Mouse (Mus musculus) kidney, adult 2 months (tissue): ENCODE results near the gene Zscan2. TPM values are rescaled to one million over a fixed set of nuclear protein-coding genes. Genes with fewer than 3 reads are reported as not detected.

Experiments
- DNase-seq: peaks from one replicate; pipeline ENCODE4 v3.0.0; 2021
- H3K27ac ChIP-seq: fragments of 200-500 bp; 2 replicates; pipeline ENCODE4 v1.5.1; 2012; ENCODE audit warnings: low read depth, low read length, control low read depth, inconsistent platforms; ENCODE audit not compliant: insufficient read depth
- H3K27me3 ChIP-seq: fragments of 200-500 bp; replicated peaks from 2 replicates; pipeline ENCODE4 v1.6.1; 2012; ENCODE audit warnings: mild to moderate bottlenecking, moderate library complexity, low read length, inconsistent platforms; ENCODE audit not compliant: control insufficient read depth, insufficient read depth
- H3K36me3 ChIP-seq: fragments of 200-500 bp; 2 replicates; pipeline ENCODE4 v1.6.1; 2012; ENCODE audit warnings: mild to moderate bottlenecking, moderate library complexity, low read length, inconsistent platforms; ENCODE audit not compliant: control insufficient read depth, insufficient read depth
- H3K4me1 ChIP-seq: fragments of 200-500 bp; 2 replicates; pipeline ENCODE4 v1.6.1; 2011; ENCODE audit warnings: low read length; ENCODE audit not compliant: control insufficient read depth, insufficient read depth
- H3K4me3 ChIP-seq: fragments of 200-500 bp; 2 replicates; pipeline ENCODE4 v1.5.1; 2011; ENCODE audit warnings: mild to moderate bottlenecking, low read depth, low read length, control low read depth; ENCODE audit not compliant: insufficient read depth
- CTCF ChIP-seq: fragments of 200-500 bp; conservative IDR thresholded peaks from 2 replicates; pipeline ENCODE4 v1.5.1; 2011; ENCODE audit warnings: low read depth, mild to moderate bottlenecking, control low read depth, low read length, moderate library complexity, mixed read lengths; ENCODE audit not compliant: insufficient read depth, insufficient read length
- POLR2A ChIP-seq: fragments of 200-500 bp; IDR thresholded peaks from one replicate; pipeline ENCODE4 v1.6.1; 2011; ENCODE audit warnings: low read depth, low read length, control low read depth
- WGBS: fragments of 180-500 bp; shearing (Covaris S2); methylation state at CpG from one replicate; pipeline ENCODE4 v1.1.7; 2018; 5-methylcytosine and 5-hydroxymethylcytosine counted together
- polyA plus RNA-seq: library from polyadenylated mRNA; depleted of rRNA; stranded (reverse); fragments of >200 nt; gene quantifications from 2 replicates; pipeline ENCODE4 v1.2.3, GENCODE M21; 2012

Zscan2 gene
- polyA plus RNA-seq, 1 experiment: 5.4 TPM

DNA sequence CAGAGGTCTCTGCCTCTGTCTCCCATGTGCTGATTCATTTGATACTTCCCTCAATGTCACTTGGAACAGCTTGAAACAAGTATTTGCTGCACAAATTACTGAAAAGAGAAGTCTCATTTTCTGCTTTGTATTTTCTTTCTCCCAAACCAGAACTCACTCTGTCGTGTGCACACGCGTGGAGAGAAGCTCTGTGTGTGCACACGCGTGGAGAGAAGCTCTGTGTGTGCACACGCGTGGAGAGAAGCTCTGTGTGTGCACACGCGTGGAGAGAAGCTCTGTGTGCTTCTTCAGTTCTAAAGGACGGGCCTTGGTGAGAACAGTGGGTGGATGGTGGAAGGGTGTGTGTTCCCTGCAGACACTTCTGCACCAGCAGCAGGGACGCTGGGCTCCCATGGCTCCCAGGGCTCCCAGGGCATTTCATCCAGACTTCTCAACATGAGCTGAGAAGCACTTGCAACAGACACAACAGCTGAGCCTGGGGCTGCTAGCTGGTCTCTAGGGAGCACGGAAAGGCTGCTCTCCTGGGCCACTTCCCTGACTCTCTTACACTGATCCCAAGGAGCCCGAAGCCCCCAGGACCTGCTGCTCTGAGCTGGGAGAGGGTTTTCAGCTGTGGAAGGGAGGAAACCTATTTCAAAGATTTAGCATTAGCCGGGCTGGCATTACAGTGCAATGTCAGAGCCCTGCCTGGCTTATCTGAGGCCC lies 34.2 kb downstream of the Zscan2 start:
- DNase-seq: no peak
- no peaks in the 10 kb centered on the region; the same call in 1 of the 2 replicates for H3K36me3 ChIP-seq
- H3K4me1 ChIP-seq: no peaks in the 10 kb centered on the region
- WGBS: 92% methylated on average over 14 of the region's 14 CpGs
- TF ChIP-seq POLR2A (no peak), CTCF (no peak)
- H3K27ac ChIP-seq: no peak overlapping the region
- H3K27me3 ChIP-seq: no peaks in the 10 kb centered on the region
- no peak overlapping the region for H3K4me3 ChIP-seq

DNA sequence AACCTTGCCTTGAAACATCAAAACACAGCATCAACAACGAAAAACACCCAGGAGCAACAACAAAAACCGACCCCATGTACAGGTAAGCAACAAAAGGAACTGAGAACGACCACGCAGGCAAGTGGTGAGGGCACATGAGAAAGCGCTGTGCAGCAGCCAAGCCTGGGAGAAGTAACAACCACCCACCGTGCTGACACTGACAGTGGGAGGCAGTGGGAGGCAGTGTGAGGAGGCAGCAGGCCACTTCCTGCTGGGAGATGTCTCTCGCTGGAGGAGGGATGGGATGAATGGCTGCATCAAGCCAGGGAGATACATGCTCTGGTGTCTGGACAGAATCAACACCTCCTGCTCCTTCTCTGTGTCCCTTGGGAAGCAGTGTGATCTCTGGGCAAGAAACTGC lies 36.4 kb downstream of the Zscan2 start:
- TF ChIP-seq POLR2A (no peak), CTCF (no peak)
- no peaks in the 10 kb centered on the region for H3K27me3 ChIP-seq
- no peak overlapping the region for H3K4me3 ChIP-seq
- H3K27ac ChIP-seq: no peak overlapping the region
- DNase-seq: no peak
- no peaks in the 10 kb centered on the region for H3K36me3 ChIP-seq
- H3K4me1 ChIP-seq: peaks cover 6% of the 10 kb centered on the region
- WGBS: 88% methylated on average over 7 of the region's 7 CpGs

DNA sequence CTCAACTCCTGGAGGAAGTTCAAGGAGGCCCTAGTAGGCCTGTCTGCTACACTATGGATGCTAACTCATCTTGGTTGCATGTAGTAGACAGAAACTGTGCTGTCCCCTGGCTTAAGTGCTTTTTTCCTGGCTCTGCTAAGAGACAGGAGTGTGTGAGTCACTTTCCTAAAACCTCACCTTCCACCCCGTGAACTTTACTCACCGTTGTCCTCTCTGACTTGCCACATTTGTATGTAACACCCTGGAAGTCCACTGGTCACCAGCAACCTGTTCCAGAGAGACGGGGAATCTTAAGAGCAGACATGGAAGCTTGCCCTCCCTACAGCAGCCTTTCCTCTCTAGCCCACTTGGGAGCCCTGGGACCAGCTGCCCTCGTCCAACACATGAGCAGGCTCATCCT lies 37.0 kb downstream of the Zscan2 start:
- Histone ChIP-seq H3K4me1 (peaks cover 6% of the 10 kb centered on the region), H3K36me3 (no peaks in the 10 kb centered on the region), H3K4me3 (no peak overlapping the region), H3K27me3 (no peaks in the 10 kb centered on the region), H3K27ac (no peak overlapping the region)
- WGBS: 86% methylated on average over 4 of the region's 4 CpGs
- no peak for DNase-seq
- no peak for TF ChIP-seq CTCF
- TF ChIP-seq POLR2A: no peak

DNA sequence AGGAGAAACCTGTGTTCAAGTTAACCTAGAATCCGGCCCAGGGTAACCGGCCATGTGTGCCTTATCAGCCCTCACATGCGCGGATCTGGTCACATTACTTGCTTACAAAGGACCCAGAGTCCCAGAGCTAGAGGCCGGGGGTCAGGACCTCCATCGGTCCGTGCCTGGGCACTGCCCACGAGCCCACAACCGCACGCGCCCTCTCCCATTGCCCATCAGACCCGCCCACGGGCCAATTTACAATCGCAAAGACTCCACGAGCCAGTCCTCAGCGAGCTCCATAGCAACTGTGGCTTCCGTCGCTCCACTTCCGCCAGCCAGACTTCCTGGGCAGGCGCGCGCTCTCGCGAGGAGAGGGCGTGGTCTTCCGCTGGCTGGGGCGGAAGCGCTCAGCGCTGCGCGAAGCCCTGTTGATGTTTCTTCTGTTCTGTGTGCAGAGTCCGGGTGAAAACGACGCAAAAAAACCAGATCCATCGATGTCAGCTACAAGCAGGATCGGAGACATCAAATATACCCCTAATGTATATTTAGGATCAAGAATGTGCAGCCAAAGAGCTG lies 40.3 kb downstream of the Zscan2 start, which contains the start of gene Wdr73:
Gene Wdr73, minus strand, starts transcription at position 326 of the 558 bp plus-strand sequence.
- peak; percentile 95 for DNase-seq
- H3K27ac ChIP-seq: peak within 1 kb of the TSS; percentile 88
- TF ChIP-seq POLR2A (peak; percentile 88), CTCF (no peak)
- H3K4me3 ChIP-seq: peak within 1 kb of the TSS; percentile 85
- peaks cover 6% of the 10 kb centered on the region for H3K4me1 ChIP-seq
- H3K36me3 ChIP-seq: no peaks in the 10 kb centered on the region
- under 1% methylated on average over 36 of the region's 36 CpGs for WGBS
- H3K27me3 ChIP-seq: no peaks in the 10 kb centered on the region

DNA sequence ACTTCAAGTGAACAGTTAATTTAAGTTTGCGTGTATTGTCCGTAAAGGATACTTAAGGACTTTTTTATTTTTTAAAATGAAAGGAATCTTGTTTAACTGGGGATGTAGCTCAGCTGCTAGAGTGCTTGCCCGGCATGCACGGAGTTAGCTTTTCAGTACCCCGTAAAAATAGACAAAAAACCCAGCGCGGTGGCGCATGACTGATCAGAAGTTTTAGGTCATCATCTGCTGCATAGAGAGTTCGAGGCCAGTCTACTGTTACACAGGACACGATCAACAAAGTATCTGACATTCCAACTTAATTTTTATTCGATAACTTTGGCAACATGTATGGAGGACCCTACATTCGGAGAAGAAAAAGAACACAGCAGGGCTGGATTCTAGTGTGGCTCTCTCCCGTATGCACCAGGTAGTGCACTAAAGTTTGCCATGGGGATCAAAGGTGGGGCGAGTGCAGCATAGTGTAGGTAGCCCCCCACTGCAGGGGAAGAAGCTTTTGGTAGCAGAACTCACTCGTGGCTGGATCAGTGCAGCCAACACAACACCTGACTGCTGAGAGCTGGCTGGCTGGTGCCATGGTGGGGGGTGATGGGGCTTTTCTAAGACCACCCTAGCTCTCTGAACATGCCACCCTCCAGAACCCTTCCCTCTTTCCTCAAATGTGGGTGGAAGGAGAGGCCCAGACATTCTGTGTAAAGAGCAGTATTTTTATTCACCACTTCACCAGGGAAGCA lies 41.0 kb downstream of the Zscan2 start:
- no peak for TF ChIP-seq POLR2A
- no peak for TF ChIP-seq CTCF
- peak overlapping the region; percentile 85 for H3K4me3 ChIP-seq
- peak overlapping the region; percentile 88 for H3K27ac ChIP-seq
- H3K27me3 ChIP-seq: no peaks in the 10 kb centered on the region
- no peaks in the 10 kb centered on the region for H3K36me3 ChIP-seq
- WGBS: 18% methylated on average over 15 of the region's 15 CpGs
- H3K4me1 ChIP-seq: peaks cover 6% of the 10 kb centered on the region
- DNase-seq: no peak

DNA sequence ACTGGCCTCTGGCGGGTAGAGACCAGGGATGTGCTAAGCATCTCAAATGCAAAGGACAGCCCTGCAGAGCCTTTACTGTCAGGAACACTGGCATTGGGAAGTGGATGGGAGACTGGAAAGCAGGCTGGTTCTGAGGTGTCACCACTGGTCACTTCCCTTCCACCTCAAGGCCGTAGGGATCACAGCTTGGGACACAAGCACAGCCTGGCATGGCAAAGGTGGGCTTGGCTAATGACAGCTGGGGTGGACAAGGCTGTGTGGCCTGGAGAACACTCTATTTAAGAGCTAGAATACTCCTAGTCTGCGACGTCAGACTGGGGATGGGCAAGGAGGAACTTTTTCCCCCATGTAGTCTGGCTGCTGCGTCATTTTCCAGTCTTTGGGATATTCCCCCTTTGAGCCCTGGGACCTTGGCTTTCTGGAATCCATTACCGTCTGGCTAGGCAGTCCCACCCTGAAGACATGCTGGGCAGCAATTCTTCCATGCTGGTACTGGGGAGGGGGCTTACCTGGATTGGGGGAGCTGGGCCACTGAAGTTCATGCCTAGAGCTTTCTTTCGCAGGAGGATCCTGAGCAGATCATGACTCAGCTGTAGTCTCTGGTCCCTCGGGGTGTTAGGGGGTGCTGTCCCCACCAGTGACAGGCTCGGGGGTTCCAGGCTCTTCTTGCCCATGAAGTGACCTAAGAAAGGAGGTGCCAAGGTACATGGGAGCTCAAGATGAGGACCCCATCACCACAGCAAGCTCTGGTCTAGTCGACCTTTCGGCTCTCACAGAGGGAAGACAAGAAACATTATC lies 43.1 kb downstream of the Zscan2 start:
- 87% methylated on average over 11 of the region's 11 CpGs for WGBS

More for the DNA sequence above, 43.1 kb downstream of the Zscan2 start:
- TF ChIP-seq CTCF: no peak
- no peak for TF ChIP-seq POLR2A
- peaks cover 6% of the 10 kb centered on the region for H3K4me1 ChIP-seq
- no peaks in the 10 kb centered on the region for H3K36me3 ChIP-seq
- no peak overlapping the region for H3K27ac ChIP-seq
- no peak for DNase-seq
- no peak overlapping the region for H3K4me3 ChIP-seq
- no peaks in the 10 kb centered on the region for H3K27me3 ChIP-seq
